Mouse (Mus musculus): ENCODE measurements around the gene Egfl7.

DNA sequence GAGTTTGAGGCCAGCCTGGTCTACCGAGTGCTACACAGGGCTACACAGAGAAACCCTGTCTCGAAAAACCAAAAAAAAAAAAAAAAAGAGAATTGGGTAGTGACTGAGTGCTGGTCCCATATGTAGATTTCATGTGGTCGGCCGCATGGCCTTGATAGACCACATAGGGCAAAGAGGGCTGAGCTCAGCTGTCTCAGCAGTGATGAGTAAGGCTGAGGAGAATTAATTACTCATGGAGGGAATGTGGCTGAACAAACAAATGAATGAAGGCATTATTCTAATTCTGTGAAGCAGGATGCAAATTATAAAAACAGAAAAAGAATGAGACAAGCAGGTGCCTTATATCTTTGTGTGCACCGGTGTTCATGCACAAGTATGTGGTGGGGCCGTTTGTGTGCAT lies 48.0 kb upstream of the Egfl7 start:
- TF ChIP-seq POLR2A (IDR thresholded peaks at IDR 0.05; ENCODE audit: low read depth, low read length) (no peak), CTCF (IDR thresholded peaks at IDR 0.05; ENCODE audit: extremely low read depth, insufficient read length, insufficient replicate concordance, low read depth, low read length) (no peak)

Measured in small intestine, adult 2 months (tissue).